Mouse (Mus musculus): ENCODE data around the gene Qsox1.

Qsox1 gene

DNA sequence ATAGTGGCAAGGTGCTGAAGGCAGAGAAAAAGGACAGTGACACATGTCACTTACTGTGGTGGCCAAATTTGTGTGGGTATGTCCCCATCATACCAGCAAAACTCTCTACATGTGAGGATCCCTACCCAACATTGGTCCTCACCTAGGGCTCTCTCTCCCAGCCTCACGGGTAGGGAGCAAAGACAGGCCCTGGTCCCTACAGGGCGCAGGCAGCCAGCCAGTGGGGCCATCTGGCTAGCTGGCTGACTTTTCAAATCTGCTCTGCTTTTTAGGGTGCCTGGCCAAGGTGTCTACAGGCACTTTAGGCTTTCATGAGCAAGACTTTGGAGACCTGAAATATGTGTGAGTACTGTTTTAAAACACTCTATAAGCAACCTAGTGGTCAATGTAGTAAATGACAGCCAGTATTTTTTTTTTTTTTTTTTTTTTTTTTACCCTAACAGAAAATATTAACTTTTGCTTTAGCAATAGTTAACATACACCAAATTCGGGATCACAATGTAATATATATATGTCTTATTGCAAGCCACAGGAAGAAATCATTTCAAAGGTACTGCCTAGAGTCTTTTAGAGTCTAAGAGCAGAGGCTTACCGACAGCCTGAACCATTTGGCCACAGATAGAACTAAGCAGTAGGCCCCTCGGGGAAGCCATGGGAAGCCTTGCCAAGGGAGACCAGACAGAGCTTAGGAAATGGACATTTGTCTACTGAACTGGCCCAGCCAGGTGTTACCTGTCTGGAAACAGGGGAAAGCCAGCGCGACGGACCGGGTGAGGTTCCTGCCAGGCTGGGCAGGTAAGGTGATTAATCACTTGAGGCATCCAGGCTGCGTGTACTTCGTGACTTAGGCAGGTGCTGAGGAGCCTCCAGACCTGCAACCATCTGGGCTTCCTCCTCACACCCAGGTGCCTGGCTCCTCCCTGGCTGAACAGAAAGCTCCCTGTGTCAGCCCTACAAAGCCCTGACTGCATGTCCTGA lies 11.4 kb downstream of the Qsox1 start:
- in situ Hi-C loops (cut with MboI; ENCODE audit: unreplicated experiment in 2 of 2), result no loop called here

DNA sequence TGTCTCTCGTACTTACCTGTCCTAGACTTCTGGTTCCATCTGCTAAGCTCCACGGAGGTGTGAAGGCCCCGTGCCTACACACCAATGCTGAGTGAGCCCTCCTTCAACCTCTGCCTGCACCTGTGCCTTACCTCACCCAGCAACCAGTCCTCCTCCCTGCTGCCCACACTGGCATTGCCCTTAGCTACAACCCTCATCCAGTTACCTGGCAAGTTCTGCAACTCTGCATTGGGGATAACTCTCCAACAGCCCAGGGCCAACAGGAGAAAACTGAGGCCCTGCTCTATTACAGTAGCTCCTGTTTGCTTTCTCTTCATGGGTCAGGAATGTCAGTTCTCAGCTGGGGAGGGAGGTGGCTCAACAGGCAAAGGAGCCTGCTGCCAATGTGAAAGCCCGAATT lies 14.7 kb downstream of the Qsox1 start:
- in situ Hi-C loops (cut with MboI; ENCODE audit: unreplicated experiment in 2 of 2), result no loop called here

DNA sequence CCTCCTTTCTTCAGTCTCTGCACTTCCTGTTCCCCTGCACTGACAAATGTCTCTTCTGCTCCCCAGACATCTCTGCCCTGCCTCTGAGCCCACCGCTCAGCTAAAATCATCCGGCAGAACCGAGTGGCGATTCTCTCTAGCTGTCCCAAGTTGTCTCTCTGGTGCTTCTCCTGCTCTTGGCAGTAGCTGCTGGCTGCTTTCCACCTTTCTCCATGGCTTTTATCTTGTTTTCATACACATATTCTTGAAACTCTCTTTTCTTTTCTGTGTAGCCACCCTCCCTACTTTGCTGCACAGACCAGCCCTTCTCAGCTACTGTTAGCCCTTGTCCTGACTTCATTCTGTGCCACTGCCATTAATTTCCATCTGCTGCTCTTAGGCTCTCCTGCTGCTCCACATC lies 15.3 kb downstream of the Qsox1 start:
- in situ Hi-C loops (cut with MboI; ENCODE audit: unreplicated experiment in 2 of 2), result no loop called here

DNA sequence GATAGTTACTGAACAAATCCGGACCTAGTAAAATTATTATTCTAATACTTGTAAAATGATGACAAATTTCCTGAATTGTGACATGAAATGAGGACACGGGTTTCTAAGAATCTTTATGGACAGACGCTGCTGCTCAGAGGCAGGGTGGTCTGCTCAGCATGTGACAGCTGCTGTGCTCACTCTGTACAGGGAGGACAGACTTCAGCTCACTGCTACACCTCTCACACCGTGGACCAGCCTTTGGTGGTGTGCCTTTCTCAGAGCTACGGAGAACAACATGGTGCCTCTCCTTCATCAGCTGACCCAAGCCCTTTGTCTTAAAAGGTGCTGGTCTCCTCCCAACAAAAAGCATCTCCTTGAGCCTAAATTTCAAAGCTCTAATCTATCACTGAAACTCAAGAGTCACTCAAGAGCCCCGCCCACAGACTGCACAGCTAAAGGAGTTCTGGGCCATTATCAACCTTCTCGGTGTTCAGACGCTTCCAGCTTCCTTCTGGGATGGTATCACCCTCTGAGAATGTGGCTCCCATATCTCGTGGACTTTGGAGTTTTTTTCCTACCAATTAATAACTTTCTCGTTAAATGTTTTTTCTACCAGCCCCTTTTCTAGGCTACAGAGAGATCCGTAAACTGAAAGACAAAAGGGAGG lies 15.8 kb downstream of the Qsox1 start:
- in situ Hi-C loops (cut with MboI; ENCODE audit: unreplicated experiment in 2 of 2), result no loop called here

DNA sequence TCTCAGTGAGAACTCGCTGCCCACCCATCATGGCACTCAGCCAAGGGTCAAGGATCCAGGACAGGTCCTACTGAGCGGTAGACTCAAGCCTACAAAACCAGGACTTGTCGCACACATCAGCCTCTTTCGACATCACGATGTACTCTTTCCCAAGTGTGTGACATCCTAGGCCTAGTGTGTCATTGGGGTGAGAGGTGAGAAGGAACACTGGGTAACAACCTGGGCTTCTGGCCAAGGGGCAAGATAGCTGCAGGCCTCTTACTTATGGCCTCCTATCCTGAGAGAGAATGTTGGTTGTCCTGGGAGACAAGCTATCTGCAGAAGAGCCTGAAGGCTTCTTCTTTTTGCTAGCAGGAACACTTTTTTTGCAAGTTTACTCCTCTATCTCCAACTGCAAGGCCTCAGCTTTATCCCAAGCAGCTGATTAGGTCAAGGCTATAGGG lies 16.9 kb downstream of the Qsox1 start:
- in situ Hi-C loops (cut with MboI; ENCODE audit: unreplicated experiment in 2 of 2), result no loop called here

DNA sequence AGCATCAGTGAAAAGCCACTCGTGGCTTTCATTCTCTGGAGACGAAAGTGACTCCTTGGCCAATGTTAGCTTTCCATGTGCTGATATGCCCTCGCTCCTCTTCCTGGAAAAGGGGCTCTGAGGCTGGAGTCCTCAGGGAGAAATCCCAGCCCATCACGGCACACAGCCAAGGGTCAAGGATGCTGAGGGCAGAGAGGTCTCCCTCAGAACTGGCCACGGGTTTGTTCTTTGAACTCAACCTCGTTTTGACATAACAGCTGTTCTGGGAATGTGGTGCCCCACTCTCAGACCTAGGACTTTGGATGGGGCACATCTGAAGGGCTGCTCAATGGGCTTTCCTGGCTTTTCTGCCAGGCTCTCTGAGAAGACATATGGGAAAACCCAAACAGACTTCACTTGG lies 17.8 kb downstream of the Qsox1 start:
- in situ Hi-C loops (cut with MboI; ENCODE audit: unreplicated experiment in 2 of 2), result no loop called here

DNA sequence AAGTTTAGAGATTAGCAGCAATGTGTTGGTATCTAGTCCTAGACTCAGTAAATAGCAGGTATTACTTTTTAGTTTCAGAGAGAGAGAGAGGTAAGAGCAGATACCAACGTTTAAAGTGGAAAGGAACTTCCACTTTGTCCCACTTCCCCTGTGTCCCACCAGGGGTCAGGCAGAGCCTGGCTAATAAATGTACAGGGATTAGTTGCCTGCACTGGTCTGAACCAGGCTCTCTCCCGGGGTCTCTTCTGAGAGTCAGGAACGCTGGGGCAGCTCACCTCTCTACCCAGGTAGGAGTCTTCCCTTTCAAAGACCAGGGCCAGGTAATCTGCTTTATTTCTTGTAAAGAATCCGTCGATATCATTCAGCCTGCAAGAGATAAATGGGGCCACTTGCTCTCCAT lies 20.8 kb downstream of the Qsox1 start:
- in situ Hi-C loops (cut with MboI; ENCODE audit: unreplicated experiment in 2 of 2), result no loop called here

DNA sequence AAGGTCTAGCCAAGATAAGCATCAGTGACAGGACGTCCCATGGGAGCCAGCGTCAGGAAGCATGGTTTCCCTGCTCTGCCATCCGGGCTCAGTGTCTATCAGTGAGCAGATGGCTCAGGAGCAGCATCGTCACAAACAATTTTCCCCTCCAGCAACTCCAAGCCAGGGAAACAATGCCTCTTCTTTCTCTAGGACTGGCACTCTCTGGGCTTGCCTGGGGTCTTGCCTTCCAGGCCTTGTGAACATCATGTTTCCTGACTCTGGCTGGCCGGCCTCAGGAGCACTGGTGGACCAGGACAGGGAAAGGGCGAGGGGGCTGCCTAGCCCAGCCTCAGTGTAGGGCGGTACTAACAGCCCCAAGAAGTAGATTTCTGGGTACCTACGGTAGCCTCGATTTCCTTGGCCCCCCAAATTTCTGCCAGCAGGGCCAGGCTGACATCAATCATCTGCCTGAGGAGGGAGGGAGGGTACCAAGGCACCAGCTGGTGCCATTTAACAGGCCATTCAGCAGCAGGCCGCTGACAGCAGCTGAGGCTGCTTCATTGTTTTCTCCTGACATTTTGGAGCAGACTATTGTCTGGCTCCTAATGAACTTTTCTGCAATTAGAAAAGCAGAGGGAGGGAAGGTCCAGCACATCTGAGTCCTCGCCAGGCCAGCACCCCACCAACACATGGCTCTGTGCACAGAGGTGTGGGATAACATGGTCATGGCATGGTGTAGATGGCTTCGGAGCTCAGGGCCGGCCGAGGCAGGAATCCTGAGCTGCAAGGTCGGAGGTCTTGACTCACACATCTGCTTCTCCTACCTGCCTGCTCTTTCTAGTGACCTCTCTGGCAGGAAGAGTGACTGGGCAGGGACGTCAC lies 22.3 kb downstream of the Qsox1 start:
- in situ Hi-C loops (cut with MboI; ENCODE audit: unreplicated experiment in 2 of 2), result no loop called here

DNA sequence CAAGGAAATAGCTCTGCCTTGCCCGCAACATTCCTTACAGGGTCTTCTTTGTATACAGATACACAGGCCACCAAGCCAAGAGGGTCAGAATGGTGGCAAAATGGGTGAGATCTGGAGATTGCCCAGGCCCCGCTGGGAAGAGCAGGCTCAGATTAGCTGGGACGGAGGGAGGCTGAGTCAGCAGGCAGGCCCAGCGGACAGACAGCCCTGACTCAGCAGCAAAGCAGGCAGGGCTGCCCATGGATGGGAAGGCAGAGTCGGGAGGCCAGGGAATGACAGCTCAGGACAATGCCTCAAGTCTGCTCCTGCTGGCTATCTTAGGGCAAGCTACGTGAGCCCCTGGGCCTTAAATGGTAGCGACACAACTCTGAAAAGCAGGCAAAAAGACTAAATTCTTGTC lies 26.8 kb downstream of the Qsox1 start:
- in situ Hi-C loops (cut with MboI; ENCODE audit: unreplicated experiment in 2 of 2), result loop anchor here in 1 of 2 experiments (10.0 kb wide), 1 partner anchor 459 kb away; no protein-coding TSS in a partner anchor

DNA sequence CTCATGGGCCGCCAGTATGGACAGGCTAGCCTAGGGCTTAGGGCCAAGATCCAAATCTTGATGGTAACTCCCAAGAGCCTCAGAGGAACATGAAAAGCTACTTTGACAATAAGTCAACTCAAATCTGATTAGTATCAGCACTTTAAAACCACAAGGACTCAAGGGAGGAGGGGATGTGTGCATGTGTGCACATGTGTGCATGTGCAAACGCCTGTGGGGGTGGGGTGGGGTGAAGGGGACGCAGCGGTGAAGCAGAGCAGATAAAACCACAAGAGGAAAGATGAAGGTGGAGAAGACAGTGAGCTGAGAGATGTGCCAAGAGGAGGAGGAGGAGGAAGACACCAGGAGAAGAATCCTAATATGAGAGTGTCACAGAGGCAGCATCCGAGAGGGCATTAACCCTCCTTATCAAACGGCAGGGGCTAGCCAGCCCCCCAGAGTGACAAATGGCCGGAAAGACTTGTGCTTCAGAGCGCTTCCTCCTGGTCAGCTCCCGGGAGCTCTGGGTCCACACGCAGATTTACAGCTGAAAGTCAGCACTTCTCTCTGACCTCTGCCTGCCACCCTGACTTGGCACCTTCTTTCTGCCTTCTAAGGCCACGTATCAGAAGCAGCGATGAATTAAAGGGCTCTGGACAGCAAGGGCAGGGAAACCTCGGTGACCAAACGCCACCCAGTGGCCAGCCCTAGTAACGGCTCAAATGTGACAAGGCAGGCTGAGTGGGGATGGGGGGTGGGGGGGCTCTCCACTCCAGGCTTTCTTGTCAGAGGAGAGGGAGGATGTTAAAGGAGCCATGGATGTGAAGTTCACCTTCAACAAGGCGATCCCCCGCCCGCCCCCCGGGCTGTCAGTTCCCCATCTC lies 28.1 kb downstream of the Qsox1 start:
- in situ Hi-C loops (cut with MboI; ENCODE audit: unreplicated experiment in 2 of 2), result loop anchor here (5.0 to 10.0 kb wide), 3 partner anchors 202 to 460 kb away; no protein-coding TSS in a partner anchor

DNA sequence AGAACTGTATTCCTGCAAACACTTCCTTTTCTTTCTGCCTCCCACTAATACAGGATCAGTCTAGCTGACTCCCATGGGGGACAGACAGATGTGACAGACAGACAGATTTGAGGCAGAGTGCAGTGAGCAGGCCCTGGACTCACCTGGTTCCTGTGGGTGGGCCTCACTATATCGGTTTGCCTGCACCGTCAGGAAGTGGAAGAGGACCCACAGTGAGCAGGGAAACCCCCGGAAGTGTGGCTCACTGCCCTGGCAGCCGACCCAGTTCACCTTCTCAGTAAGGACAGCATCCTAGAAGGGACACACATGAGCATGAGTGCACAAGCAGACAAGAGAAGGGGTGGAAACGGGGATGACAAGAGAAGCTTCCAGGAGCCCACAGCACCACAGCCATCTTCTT lies 30.3 kb downstream of the Qsox1 start:
- in situ Hi-C loops (cut with MboI; ENCODE audit: unreplicated experiment in 2 of 2), result loop anchor here (5.0 to 10.0 kb wide), 3 partner anchors 200 to 462 kb away; no protein-coding TSS in a partner anchor

DNA sequence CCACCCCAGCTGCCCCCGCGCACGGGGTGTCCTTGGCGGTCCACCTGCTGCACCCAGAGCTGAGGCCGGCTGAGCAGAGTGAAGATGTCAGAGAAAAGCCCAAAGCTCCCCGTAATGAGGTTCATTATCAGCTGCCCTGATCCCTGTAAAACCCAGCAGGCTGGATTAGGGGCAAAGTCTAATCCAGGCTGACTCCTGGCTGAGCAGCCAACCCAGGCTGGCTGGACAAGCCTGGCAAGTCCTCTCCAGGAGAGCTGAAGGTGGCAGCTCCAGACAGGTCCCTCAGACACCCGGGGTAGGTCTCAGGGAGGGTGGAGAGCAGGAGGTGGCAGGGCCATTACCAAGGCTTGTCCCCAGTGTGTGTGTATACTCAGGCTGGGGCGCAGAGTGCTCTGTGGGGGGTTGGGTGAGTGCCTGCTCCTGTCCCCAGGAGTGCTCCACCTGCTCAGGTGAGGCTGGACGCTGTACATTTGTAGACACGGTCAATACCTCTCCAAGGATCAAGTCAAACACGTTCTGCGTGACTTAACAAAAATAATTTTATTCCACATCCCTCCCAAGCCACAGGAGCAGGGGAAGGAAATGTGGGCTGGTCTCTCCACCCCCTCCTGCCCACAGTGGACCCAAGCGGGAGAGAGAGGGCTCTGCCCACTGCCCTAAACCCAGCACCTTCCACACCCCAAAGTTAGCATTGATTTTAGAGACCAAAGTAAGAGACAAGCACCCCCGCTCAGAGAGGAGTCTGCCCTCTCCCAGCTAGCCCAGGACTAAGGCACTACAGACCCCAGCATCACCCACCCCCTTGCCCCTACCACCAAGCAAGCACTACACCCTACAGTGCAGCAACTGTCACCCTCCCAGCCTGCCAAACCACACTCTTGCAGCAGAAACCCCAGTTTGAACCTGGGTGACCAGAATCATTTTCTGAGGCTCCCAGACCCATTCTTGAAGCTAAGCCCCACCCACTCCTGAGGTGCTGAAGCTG lies 34.8 kb downstream of the Qsox1 start:
- in situ Hi-C loops (cut with MboI; ENCODE audit: unreplicated experiment in 2 of 2), result no loop called here

DNA sequence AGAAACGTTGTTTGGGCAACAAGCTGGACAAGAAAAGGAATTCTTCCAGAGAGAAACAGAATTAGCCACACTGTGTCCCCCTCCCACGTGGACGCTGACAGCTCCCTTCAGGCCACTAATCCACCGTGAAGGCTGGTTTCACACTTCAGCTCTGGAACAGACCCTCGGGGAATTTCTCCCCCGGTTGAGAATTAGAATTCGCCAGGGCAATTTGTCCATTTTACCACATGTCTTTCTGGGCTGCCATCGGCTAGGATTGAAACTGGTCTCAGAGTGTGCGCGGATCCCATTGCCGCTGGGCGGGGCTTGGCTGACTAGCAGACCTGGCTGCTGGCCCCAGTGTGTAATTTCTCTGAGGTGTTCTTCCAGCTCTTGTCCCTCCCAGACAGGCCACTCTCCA lies 53.5 kb downstream of the Qsox1 start:
- in situ Hi-C loops (cut with MboI; ENCODE audit: unreplicated experiment in 2 of 2), result no loop called here

DNA sequence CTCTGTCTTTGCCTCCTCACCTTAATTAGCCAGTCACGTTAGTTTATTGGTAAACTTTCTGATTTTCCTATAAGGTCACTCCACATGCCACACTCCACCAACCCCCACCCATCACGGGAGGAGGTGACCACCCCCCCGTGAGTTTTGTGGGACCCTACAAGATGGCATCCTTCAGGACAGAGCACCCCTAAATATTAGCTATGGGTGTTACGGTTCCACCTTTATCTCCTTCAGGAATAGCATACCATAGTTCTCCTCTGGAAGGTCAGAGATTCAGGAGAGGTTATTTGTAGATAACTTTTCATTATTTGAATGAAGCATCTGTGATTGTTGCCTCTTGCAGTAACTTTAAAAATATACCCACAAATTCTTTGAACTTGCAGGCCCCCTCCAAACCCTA lies 54.0 kb downstream of the Qsox1 start:
- in situ Hi-C loops (cut with MboI; ENCODE audit: unreplicated experiment in 2 of 2), result no loop called here

DNA sequence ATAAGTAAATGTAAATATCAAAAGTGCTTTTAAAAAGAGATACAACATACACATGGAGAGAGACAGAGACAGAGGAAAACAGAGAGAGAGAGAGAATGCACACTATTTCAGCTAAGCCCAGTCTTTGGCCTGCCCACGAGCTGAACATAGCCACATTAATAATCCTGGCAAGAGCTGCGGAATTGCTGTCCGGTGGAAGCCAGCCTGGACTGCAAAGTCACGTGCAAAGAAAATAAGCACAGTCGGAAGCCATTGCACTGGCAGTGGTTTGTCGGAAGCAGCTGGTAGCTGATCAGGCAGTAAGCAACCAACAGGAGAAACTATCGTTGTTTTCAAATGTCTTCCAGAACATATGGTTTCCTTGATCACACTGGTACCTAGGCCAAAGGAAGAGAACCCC lies 55.1 kb downstream of the Qsox1 start:
- in situ Hi-C loops (cut with MboI; ENCODE audit: unreplicated experiment in 2 of 2), result no loop called here

DNA sequence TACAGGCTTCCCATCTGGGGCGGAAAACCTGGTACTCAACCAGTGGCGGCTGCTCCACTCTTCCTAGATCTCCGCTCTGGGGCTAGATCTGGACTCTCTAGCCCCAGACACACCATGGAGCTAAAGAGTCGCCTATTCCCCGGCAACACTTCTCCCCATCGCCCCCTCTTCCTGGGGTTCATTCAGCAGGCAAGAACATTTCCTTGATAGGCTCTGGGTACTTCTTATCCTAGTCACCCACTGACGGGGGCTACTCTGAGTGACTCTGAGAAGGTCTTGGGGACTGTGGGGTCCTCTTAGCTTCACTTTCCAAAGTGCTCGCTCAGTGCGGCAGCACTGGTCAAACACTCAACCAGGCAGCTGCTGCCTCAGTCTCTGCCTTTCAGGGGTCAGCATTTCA lies 59.3 kb downstream of the Qsox1 start:
- in situ Hi-C loops (cut with MboI; ENCODE audit: unreplicated experiment in 2 of 2), result no loop called here

DNA sequence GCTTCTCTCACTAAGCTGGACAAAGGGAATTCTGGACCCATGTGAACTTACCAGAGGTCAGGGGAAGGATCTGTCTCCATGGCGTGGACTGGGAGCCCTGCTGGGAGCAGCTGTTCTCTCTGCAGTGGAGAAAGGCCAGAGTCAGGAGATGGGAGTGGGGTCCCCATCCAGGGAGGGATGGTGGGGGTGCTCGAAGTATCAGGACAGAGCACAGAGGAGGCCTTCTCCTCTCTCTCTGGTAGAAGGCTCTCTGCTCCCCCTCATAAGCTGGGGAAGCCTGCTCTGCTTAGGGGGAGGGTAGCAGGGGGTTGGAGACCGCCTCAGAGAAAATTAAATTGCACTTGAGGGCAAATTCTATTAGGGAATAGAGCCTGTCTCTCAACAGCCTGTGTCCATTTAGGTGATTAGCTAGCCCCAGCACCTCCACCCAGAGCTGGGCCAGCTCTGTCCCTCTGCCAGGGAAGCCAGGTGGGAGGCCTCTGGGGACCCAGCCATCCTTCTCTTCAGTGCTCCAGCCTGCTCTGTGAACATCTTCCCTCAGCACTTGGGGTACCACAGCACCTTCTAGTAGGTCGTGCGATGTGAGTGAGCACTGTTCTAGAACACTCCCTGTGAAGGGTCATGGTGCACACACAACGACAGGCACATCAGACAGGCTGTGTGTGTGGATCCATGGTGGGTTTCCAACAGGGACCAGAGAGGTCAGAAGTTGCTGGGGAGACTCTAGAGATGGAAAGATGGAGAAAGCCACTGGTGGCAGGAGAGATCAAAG lies 61.0 kb downstream of the Qsox1 start, which contains the start of gene Lhx4:
Lhx4 (minus strand) TSS at position 201 of the 772 bp plus-strand sequence.
- in situ Hi-C loops (cut with MboI; ENCODE audit: unreplicated experiment in 2 of 2), result no loop called here

Measured in v-Abl transformed pro-B cells (cell line).